Mouse (Mus musculus) heart, adult 2 months (tissue): ENCODE data around the gene 6820408C15Rik.

Source experiments
- CTCF ChIP-seq: fragments of 200-600 bp; IDR thresholded peaks from 2 replicates; pipeline ENCODE4 v1.8.1; 2022; ENCODE audit warnings: antibody characterized with exemption, mild to moderate bottlenecking, moderate library complexity
- EP300 ChIP-seq: fragments of 200-500 bp; IDR thresholded peaks from 2 replicates; pipeline ENCODE4 v1.6.1; 2011; ENCODE audit warnings: low read depth, low read length, control low read depth; ENCODE audit not compliant: insufficient read depth

DNA sequence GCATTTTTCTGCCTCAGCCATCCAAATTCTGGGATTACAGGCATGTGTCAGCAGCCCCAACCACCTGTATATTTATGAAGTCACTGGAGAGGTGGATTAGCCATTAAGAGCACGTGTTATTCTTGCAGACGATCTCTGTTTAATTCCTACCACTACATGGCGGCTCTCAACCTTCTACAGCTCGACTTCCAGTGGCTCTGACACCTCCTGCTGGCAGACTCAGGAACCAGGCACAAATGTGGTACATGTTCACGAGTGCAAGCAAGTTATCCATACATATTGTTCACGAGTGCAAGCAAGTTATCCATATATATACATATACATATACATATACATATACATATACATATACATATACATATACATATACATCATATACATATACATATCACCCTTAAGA lies 77.8 kb downstream of the 6820408C15Rik start:
- no peak for TF ChIP-seq CTCF
- no peak for TF ChIP-seq EP300
